Mouse (Mus musculus): ENCODE data around the gene Mid1.

DNA sequence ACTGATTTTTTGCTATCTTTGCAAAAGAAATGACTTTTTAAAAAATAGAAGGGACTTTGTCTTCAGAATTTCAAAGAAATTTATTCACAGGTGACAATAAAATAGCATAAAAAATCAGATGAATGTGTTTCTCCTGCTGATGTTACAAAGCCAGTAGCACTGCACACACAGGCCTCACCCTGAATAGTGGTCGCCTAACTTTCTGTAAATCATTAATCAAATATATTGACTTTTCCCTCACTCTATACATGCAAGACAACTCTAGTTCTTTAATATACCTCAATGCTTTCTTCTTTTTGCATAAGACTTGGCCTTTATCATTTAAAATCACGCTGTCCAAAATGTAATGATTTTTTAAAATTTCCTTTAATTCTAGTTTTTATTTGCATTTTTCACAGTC, 126.8 kb downstream of the Mid1 start:
- TF ChIP-seq CTCF (IDR thresholded peaks at IDR 0.05; ENCODE audit: low read depth), result no peak
- TF ChIP-seq EP300 (IDR thresholded peaks at IDR 0.05; ENCODE audit: low read depth), result no peak
